Mouse (Mus musculus): ENCODE measurements around the gene Gm609. TPM values are rescaled to one million over a fixed set of nuclear protein-coding genes. Genes with fewer than 3 reads are reported as not detected.

The Gm609 gene
- total RNA-seq, 2 experiments from 2014 or later = 0.26 to 0.32 TPM

- DNase-seq (ENCODE audit: low spot score in 2 of 2) = no peak
These were observed 95.3 kb downstream of the Gm609 start for GRCm38 (mm10) chr16:45397440-45397839.

DNA sequence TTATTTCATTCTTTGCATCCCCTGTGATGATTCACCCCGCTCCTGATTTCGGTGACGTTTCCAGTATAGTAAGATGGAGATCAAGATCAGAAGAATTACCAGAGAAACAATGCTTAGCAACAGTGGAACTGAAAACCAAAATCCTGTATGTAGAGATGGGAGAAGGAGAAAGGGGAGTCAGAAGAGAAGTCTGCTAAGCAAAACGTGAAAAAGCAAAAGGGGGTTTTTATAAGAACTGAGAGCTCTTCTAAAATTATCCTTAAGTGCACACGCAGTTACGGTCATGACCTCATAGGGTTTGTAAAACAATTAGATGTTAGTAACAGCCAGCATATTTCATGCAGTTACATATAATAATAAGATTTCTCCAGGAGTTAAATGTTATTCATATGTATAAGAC is 100.5 kb downstream of the Gm609 start:
- no peak for DNase-seq (ENCODE audit: low spot score in 2 of 2)

DNA sequence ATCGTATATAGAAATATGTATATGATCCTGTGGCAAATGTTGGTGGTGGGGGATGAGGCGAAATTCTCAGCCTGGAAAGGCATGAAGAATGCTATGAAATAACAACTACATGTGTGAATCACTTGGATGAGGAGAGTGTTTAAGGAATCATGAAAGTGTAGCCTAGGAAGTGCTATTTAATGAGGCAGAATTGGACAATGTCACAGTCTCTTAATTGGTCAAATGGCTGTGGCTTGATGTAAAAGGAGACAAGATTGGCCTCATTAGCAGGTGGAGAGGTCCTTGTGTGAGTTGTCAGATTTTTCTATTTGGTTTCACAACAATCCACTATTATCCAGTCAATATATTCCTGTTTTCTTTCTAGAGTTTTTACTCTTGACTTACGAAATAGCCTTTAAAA is 101.1 kb downstream of the Gm609 start:
- no peak for DNase-seq (ENCODE audit: low spot score in 2 of 2)

GRCm38 (mm10) chr16:45390286-45390956 is 102.3 kb downstream of the Gm609 start:
- no peak for DNase-seq (ENCODE audit: low spot score in 2 of 2)

DNA sequence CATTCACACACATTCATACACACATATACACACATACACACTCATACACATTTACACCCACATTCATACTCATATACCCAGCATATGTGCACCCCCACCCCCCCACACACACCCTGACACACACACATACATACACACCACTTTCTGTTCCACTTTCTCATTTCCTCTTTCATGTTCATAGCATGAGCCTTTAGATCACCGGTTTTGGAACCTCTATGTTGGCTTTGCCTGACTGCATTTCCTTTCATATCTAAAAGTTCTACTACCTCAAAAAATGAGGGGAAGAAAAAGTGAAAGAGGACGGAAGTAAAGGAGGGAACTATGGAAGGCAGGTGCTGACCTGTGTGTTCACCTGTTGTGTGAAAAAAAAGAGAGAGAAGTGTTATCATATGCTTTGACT is 102.9 kb downstream of the Gm609 start:
- DNase-seq (ENCODE audit: low spot score in 2 of 2) = no peak

GRCm38 (mm10) chr16:45389041-45389440 is 103.7 kb downstream of the Gm609 start:
- no peak for DNase-seq (ENCODE audit: low spot score in 2 of 2)

DNA sequence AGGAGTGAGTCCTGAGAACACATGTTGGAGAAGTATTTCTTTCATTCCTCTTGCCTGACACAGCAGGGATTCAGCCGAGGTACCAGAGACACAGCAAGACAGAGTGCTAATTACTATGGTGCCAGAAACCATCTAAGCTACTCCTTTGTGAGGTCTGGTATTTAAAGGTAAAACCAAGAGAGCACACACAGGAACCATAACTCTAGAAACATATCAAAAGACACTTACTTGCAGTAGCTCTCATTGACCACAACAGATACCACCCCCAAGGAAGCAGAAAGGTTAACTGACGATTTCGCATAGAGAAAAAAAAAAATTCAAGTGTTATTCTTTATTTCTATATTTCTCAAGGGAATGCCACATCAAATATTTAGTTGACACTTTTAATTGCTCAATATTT is 111.0 kb downstream of the Gm609 start:
- DNase-seq (ENCODE audit: low spot score in 2 of 2) = no peak

DNA sequence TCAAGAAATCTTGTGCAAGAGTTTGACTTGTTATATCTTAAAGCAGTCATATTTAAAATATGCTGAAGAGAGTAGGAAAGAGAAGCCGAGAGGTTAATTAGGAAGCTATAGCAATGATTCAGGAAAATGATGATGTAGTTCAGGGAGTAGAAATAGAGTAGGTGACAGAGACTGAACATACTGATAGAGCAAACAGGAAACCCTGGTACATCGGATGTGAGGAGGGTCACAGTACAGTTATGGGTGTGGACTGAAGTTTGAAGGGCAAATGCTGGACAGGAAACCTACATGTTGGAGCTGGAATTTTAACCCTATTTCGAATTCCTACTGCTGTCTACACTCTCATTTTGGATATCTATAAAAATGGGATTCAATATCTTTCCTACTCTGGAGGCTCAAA is 113.8 kb downstream of the Gm609 start:
- DNase-seq (ENCODE audit: low spot score in 2 of 2) = no peak

DNA sequence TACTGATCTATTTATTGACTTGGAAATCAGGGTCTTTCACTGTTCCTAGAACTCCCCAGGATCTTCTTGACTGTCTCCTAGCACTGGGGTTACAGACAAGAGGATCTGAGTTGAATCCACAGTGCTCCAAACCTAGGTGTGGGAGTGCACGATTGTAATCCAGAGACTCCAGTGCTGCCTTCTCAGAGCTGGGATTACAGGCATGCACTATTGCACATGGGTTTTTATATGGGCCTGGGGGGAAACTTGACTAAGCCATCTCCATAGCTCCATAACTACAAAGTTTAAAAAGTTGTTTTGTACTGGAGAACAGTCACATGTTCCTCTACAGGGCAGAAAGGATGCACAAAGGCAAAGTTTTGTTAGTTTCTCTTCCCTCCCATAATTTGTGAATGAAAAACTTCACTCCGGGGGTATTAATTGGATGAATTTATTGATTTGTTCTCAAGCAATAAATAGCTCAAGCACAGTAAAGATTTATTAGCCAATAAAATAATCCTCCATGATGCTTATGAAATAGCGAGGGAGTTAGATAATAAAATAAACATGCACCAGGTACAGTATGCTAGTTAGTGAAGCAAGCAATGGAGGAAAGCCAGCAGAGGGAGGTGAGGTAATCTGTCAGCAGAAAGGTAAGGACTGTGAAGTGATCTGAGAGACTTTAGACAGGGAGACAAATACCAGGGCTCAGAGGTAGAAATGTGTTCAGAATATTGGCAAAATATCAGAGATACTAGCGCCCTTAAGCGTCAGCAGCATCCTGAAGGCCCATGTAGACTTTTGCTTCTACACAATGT is 114.4 kb downstream of the Gm609 start:
- DNase-seq (ENCODE audit: low spot score in 2 of 2) = no peak

DNA sequence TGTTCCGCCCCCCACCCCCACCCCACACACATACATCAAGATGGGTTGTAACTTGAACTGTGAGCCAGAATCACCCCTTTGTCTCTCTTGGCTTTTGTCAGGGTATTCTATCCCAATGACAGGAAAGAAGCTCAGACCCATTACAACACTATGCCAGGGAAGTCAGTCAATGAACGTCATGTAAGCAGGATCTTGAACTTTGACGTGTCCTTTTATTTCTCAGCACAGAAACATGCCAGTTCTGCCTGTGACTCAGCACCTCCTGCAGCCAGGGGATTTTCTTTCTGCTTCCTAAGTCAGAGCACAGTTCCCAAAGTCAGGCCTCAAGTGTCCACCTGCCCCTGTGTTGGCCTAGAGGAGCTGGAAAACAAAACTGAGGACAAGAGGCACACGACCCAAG is 115.4 kb downstream of the Gm609 start:
- no peak for DNase-seq (ENCODE audit: low spot score in 2 of 2)

DNA sequence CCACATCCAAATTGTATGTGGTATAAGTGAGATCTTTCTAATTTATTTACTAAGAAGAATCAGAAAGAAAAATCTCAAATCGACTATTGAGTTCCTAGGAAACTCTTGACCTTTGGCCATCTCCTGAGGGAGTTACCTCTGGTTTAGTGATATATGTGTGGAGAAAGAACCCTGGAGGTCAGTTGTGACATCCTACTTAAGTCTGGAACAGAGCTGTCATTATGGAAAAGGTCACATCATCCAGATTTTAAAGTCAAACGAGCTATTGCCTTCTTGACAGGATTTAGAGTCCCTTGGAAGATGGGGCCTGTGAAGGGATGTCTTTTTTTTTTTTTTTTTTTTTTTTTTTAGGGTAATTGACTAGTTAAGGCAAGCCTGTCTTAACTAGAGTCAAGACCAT is 116.0 kb downstream of the Gm609 start:
- no peak for DNase-seq (ENCODE audit: low spot score in 2 of 2)

- DNase-seq (ENCODE audit: low spot score in 2 of 2) = peak in 1 of 2 experiments; percentile 44
These were observed 116.5 kb downstream of the Gm609 start for GRCm38 (mm10) chr16:45376294-45376693.

GRCm38 (mm10) chr16:45375506-45376225 is 117.1 kb downstream of the Gm609 start:
- no peak for DNase-seq (ENCODE audit: low spot score in 2 of 2)

- no peak for DNase-seq (ENCODE audit: low spot score in 2 of 2)
These were observed 118.7 kb downstream of the Gm609 start for GRCm38 (mm10) chr16:45374074-45374473.

- no peak for DNase-seq (ENCODE audit: low spot score in 2 of 2)
These were observed 121.7 kb downstream of the Gm609 start for GRCm38 (mm10) chr16:45371076-45371475.

GRCm38 (mm10) chr16:45369285-45369965 is 123.3 kb downstream of the Gm609 start:
- no peak for DNase-seq (ENCODE audit: low spot score in 2 of 2)

GRCm38 (mm10) chr16:45366111-45366510 is 126.7 kb downstream of the Gm609 start:
- no peak for DNase-seq (ENCODE audit: low spot score in 2 of 2)

DNA sequence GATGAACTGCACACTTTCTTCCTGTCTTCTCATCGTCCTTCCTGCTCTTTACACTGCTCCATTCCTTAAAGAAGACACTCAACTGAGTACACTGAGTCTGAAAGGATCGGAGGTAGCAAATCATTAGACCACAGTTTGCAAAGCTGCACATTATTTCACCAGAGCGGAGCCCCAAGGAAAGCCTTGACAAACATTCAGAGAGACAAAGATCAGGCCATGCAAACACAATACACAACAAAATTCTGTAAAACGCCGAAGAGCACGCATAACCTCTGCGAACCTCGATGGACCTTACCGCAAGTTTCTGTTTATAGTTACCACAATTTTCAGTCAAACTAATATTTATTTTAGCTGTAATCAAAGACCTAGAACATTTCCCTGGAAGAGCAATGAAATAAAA is 127.4 kb downstream of the Gm609 start:
- no peak for DNase-seq (ENCODE audit: low spot score in 2 of 2)

DNA sequence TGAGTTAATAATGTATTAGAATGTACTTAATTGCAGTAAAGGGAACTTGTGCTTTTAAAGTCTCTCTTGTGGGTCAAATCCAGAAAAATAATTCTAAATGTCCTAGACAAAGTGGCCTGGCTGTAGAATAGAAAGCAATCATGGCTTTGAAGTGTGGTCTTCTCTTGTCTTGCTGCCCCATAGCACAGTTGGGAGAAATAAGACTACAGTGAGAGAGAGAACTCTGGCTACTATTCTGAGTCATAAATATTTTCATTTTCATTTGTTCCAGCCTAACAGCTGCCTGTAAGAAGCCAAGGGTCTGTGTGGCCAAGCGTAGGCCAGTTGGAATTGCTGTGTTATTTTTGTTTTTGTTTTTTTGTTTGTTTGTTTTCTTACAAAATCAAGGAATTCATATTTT is 128.1 kb downstream of the Gm609 start:
- no peak for DNase-seq (ENCODE audit: low spot score in 2 of 2)

- DNase-seq (ENCODE audit: low spot score in 2 of 2) = no peak
These were observed 129.2 kb downstream of the Gm609 start for GRCm38 (mm10) chr16:45363480-45364045.
